Mouse (Mus musculus) myocyte (in vitro differentiated cells): ENCODE results near the gene Sf3b6.

Experiments
- CEBPB ChIP-seq: IDR thresholded peaks from 2 replicates; pipeline ENCODE4 v1.6.1; 2011; ENCODE audit warnings: mild to moderate bottlenecking, moderate library complexity; ENCODE audit not compliant: poor library complexity, insufficient read depth, severe bottlenecking
- E2F4 ChIP-seq: IDR thresholded peaks from one replicate; pipeline ENCODE4 v1.6.1; 2011; ENCODE audit warnings: mild to moderate bottlenecking, control low read depth, moderate library complexity; ENCODE audit not compliant: insufficient read depth
- MAX ChIP-seq: IDR thresholded peaks from one replicate; pipeline ENCODE4 v1.6.1; 2011; ENCODE audit warnings: low read depth, mild to moderate bottlenecking, control low read depth
- MYOD1 ChIP-seq, 3 experiments: IDR thresholded peaks; one replicate each; pipeline ENCODE4 v1.6.1; 2011; ENCODE audit warnings: control low read depth in 2 of 3, low read depth in 2 of 3, mild to moderate bottlenecking in 2 of 3, moderate library complexity in 1 of 3; ENCODE audit not compliant: insufficient read length in 2 of 3, control insufficient read depth in 1 of 3
- MYOG ChIP-seq, 3 experiments: IDR thresholded peaks; one replicate each; pipeline ENCODE4 v1.6.1; 2011; ENCODE audit warnings: control low read depth in 2 of 3, low read depth in 2 of 3, mild to moderate bottlenecking in 2 of 3; ENCODE audit not compliant: insufficient read length in 2 of 3, control insufficient read depth in 1 of 3, insufficient read depth in 1 of 3
- POLR2A ChIP-seq: IDR thresholded peaks from one replicate; pipeline ENCODE4 v1.6.1; 2011; ENCODE audit warnings: low read depth, mild to moderate bottlenecking, control low read depth, moderate library complexity; ENCODE audit not compliant: insufficient read length
- POLR2AphosphoS2 ChIP-seq: IDR thresholded peaks from one replicate; pipeline ENCODE4 v1.6.1; 2011; ENCODE audit warnings: low read depth, control low read depth; ENCODE audit not compliant: insufficient read length
- REST ChIP-seq: IDR thresholded peaks from one replicate; pipeline ENCODE4 v1.6.1; 2011; ENCODE audit warnings: mild to moderate bottlenecking, control low read depth, moderate library complexity; ENCODE audit not compliant: insufficient read depth, insufficient read length
- SRF ChIP-seq: IDR thresholded peaks from one replicate; pipeline ENCODE4 v1.6.1; 2011; ENCODE audit warnings: low read depth; ENCODE audit not compliant: control insufficient read depth, insufficient read length
- TCF12 ChIP-seq: IDR thresholded peaks from one replicate; pipeline ENCODE4 v1.6.1; 2011; ENCODE audit warnings: mild to moderate bottlenecking, control low read depth; ENCODE audit not compliant: poor library complexity, insufficient read depth, severe bottlenecking
- USF1 ChIP-seq: IDR thresholded peaks from one replicate; pipeline ENCODE4 v1.6.1; 2011; ENCODE audit warnings: low read depth, mild to moderate bottlenecking, control low read depth, moderate library complexity

GRCm38 (mm10) chr12:4769333-4769723 is 48.0 kb upstream of the Sf3b6 start:
- TF ChIP-seq POLR2A (no peak), CEBPB (no peak), REST (no peak), MYOD1 (IDR thresholded peaks at IDR 0.05; ENCODE audit: control insufficient read depth in 1 of 3, insufficient read length in 2 of 3, low read depth in 2 of 3) (no peak), SRF (no peak), TCF12 (no peak), MAX (no peak), E2F4 (no peak), MYOG (IDR thresholded peaks at IDR 0.05; ENCODE audit: control insufficient read depth in 1 of 3, insufficient read depth in 1 of 3, insufficient read length in 2 of 3, low read depth in 2 of 3) (no peak), USF1 (no peak), POLR2AphosphoS2 (no peak)
